Mouse (Mus musculus): ENCODE results near the gene Flot2.

DNA sequence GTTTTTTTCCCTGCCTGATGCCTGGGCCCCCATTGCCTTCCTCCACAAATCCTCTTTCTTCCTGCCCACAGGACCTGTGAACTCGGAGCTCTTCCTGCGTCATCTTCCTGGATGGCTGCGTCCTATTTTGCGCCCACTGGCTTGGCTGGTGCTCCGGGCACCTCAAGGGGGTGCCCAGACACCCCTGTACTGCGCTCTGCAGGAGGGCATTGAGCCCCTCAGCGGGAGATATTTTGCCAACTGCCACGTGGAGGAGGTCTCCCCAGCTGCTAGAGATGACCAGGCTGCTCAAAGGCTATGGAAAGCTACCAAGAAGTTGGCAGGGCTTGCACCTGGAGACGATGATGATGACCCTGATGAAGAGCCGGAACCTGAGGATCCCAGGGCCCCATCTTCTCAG, 940 bp upstream of the Flot2 start:
- TF ChIP-seq GATA1 (IDR thresholded peaks at IDR 0.05; ENCODE audit: low read length) (no peak), TAL1 (IDR thresholded peaks at IDR 0.05; ENCODE audit: low read length) (no peak)

Measured in erythroblast, embryonic 14.5 days (primary cell).